Mouse (Mus musculus) heart, postnatal 0 days (tissue): ENCODE data around the gene Olfr1133.

Experiments
- CTCF ChIP-seq: IDR thresholded peaks from 2 replicates; pipeline ENCODE4 v1.5.1; 2016; ENCODE audit warnings: antibody characterized with exemption, control low read depth, low read depth
- EP300 ChIP-seq: IDR thresholded peaks from 2 replicates; pipeline ENCODE4 v1.6.1; 2016; ENCODE audit warnings: antibody characterized with exemption, low read depth

GRCm38 (mm10) chr2:87658360-87658759 lies 11.2 kb upstream of the Olfr1133 start, which contains the start of gene Olfr1134:
- TF ChIP-seq EP300 (no peak), CTCF (no peak)
